Mouse (Mus musculus) stomach, embryonic 16.5 days (tissue): ENCODE measurements around the gene Strc. TPM values are rescaled to one million over a fixed set of nuclear protein-coding genes. Genes with fewer than 3 reads are reported as not detected.

Experiments
- ATAC-seq: fragments of 200-750 bp; cut with Nextera tagmentation; 2 replicates; pipeline ENCODE4 v1.8.0; 2017; ENCODE audit warnings: moderate number of reproducible peaks, moderate TSS enrichment; ENCODE audit not compliant: insufficient read depth, low FRiP score
- H3K27ac ChIP-seq: fragments of 300-500 bp; sonication (generic); 2 replicates; pipeline ENCODE4 v1.5.1; 2014; ENCODE audit warnings: low read length
- H3K27me3 ChIP-seq: fragments of 300-500 bp; sonication (generic); 2 replicates; pipeline ENCODE4 v1.6.1; 2014; ENCODE audit warnings: low read length, control low read depth, mixed read lengths; ENCODE audit not compliant: control insufficient read depth, insufficient read depth
- H3K36me3 ChIP-seq: fragments of 300-500 bp; sonication (generic); 2 replicates; pipeline ENCODE4 v1.6.1; 2014; ENCODE audit warnings: low read length; ENCODE audit not compliant: control insufficient read depth, insufficient read depth
- H3K4me1 ChIP-seq: fragments of 300-500 bp; sonication (generic); 2 replicates; pipeline ENCODE4 v1.6.1; 2014; ENCODE audit warnings: low read length, control low read depth, mixed read lengths; ENCODE audit not compliant: control insufficient read depth, insufficient read depth
- H3K4me2 ChIP-seq: fragments of 300-500 bp; sonication (generic); 2 replicates; pipeline ENCODE4 v1.6.1; 2014; ENCODE audit warnings: low read depth, low read length, mixed read lengths
- H3K4me3 ChIP-seq: fragments of 300-500 bp; sonication (generic); replicated peaks from 2 replicates; pipeline ENCODE4 v1.5.1; 2014; ENCODE audit warnings: mild to moderate bottlenecking, low read length
- H3K9ac ChIP-seq: fragments of 300-500 bp; sonication (generic); 2 replicates; pipeline ENCODE4 v1.6.1; 2014; ENCODE audit warnings: low read length
- H3K9me3 ChIP-seq: fragments of 300-500 bp; sonication (generic); replicated peaks from 2 replicates; pipeline ENCODE4 v1.6.1; 2016; ENCODE audit warnings: low read length, control low read depth; ENCODE audit not compliant: control insufficient read depth
- WGBS: fragments of 180-500 bp; shearing (Covaris S2); extraction: QIAGEN DNeasy Blood & Tissue Kit; methylation state at CpG from one replicate; pipeline ENCODE4 v1.1.7; 2014; 5-methylcytosine and 5-hydroxymethylcytosine counted together
- polyA plus RNA-seq: library from polyadenylated mRNA; unstranded; fragments of >200 nt; fragmentation: Nextera tagmentation; extraction: Ambion mirVana; gene quantifications from 2 replicates; pipeline ENCODE4 v1.2.1, GENCODE M21; 2015

The Strc gene
- polyA plus RNA-seq, 1 experiment from 2014 or later: not detected

GRCm38 (mm10) chr2:121363656-121364055 is 23.3 kb downstream of the Strc start:
- 79% methylated on average over 3 of the region's 3 CpGs for WGBS
- Histone ChIP-seq H3K4me3 (no peak overlapping the region), H3K27ac (no peak overlapping the region), H3K27me3 (no peaks in the 10 kb centered on the region), H3K4me2 (no peak overlapping the region), H3K36me3 (no peaks in the 10 kb centered on the region), H3K4me1 (no peaks in the 10 kb centered on the region), H3K9me3 (no peaks in the 10 kb centered on the region), H3K9ac (no peak overlapping the region)
- ATAC-seq: no peak

DNA sequence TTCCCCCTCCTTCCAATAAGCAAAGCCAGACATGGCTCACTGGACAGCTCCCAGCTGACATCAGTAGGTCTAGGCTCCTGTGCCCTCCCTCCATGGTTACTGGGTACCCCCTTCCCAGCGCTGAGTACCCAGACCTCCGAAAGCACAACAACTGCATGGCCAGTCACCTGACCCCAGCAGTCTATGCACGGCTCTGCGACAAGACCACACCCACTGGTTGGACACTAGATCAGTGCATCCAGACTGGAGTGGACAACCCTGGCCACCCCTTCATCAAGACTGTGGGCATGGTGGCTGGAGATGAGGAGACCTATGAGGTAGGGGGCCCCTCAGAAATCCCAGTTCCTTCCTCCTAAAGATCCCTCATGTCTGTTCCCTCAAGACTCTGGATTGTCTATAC is 27.5 kb downstream of the Strc start:
- Histone ChIP-seq H3K27me3 (no peaks in the 10 kb centered on the region), H3K27ac (no peak overlapping the region), H3K9ac (no peak overlapping the region), H3K9me3 (no peaks in the 10 kb centered on the region), H3K4me3 (no peak overlapping the region), H3K4me1 (no peaks in the 10 kb centered on the region), H3K36me3 (no peaks in the 10 kb centered on the region), H3K4me2 (peak overlapping the region; percentile 65; the same call in 1 of the 2 replicates)
- ATAC-seq: no peak
- WGBS: 37% methylated on average over 4 of the region's 4 CpGs

DNA sequence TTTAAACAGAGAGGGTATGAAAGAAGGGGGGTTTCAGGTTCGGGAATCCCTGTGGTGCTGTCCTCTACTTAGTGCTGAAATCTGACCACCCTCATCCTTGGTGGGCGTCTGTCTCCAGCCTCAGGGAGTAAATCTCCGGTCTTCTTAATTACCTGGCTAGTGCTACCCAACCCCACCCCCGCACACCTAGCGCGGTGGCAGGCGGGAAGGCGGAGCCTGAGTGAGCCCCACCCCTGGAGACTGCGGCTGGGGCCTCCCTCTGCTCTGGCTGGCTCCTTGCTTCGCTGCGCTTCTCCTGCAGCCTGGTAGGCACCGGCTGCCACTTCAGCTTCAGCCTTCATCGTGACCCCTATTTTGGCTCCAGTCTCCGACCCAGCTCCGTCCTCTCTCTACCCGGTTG is 28.6 kb downstream of the Strc start:
- Histone ChIP-seq H3K4me3 (peak overlapping the region; percentile 49), H3K9me3 (no peaks in the 10 kb centered on the region), H3K27me3 (no peaks in the 10 kb centered on the region), H3K27ac (peak overlapping the region; percentile 89), H3K36me3 (no peaks in the 10 kb centered on the region), H3K4me1 (no peaks in the 10 kb centered on the region), H3K9ac (peak overlapping the region; percentile 59), H3K4me2 (peak overlapping the region; percentile 65)
- under 1% methylated on average over 16 of the region's 16 CpGs for WGBS
- peak; percentile 65; the same call in 1 of the 2 replicates for ATAC-seq

GRCm38 (mm10) chr2:121357961-121358360 is 29.0 kb downstream of the Strc start:
- no peaks in the 10 kb centered on the region for H3K36me3 ChIP-seq
- no peaks in the 10 kb centered on the region for H3K9me3 ChIP-seq
- H3K4me1 ChIP-seq: no peaks in the 10 kb centered on the region
- H3K4me2 ChIP-seq: peak overlapping the region; percentile 65
- 0% methylated on average over 4 of the region's 4 CpGs for WGBS
- peak overlapping the region; percentile 59 for H3K9ac ChIP-seq
- H3K4me3 ChIP-seq: peak overlapping the region; percentile 49
- H3K27me3 ChIP-seq: no peaks in the 10 kb centered on the region
- no peak for ATAC-seq
- peak overlapping the region; percentile 89 for H3K27ac ChIP-seq

GRCm38 (mm10) chr2:121357494-121357893 is 29.5 kb downstream of the Strc start, which contains the start of gene Ckmt1:
TSS of gene Ckmt1 (plus strand) at chr2:121357714.
- Histone ChIP-seq H3K27ac (peak within 1 kb of the TSS; percentile 89), H3K4me1 (no peaks in the 10 kb centered on the region), H3K36me3 (no peaks in the 10 kb centered on the region), H3K9me3 (no peaks in the 10 kb centered on the region), H3K9ac (peak within 1 kb of the TSS; percentile 59), H3K4me3 (peak within 1 kb of the TSS; percentile 49), H3K27me3 (no peaks in the 10 kb centered on the region), H3K4me2 (peak within 1 kb of the TSS; percentile 65)
- ATAC-seq: peak; percentile 52
- 51% methylated on average over 5 of the region's 5 CpGs for WGBS

DNA sequence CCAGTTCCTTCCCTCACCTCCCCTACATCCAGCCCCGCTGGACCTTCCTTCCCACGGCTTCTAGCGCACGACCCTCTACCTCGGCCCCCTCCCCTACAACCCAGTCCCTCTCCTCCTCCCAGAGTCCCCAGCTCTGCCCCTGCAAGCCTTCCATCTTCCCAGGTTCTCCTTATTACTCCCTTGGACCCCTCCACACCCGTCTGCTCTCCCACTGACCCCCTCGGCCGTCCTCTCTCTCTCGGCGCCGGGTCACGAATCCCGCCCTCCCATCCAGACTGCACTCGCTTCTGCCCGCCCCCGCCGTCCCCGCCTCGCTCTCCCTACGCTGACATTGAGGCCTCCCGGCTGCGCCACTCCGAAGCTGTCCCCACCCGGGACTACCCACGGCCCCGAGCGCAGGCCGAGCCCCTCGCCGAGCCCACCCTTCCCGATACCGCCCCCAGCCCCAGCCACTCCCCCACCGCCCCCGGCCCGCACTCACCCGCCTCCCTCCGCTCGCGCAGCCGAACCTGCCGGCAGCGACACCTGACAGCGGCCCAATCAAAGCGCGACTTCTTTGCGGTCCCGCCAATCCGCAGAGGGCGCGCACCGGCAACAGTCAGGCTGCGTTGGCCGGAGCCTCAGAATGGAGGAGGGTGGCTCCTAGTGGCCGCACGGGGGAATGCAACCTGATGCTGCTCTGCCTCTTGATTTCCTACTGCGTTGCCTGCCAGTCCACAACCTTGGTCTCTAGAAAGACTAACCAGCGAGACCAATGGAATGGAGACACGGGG is 32.0 kb downstream of the Strc start, which contains the start of gene Ppip5k1:
Gene Ppip5k1 (minus strand): TSS at position 577 of the 773 bp plus-strand sequence.
- no peaks in the 10 kb centered on the region for H3K36me3 ChIP-seq
- no peaks in the 10 kb centered on the region for H3K9me3 ChIP-seq
- no peaks in the 10 kb centered on the region for H3K4me1 ChIP-seq
- H3K9ac ChIP-seq: peak within 1 kb of the TSS; percentile 82
- no peaks in the 10 kb centered on the region for H3K27me3 ChIP-seq
- H3K4me2 ChIP-seq: peak within 1 kb of the TSS; percentile 90
- WGBS: under 1% methylated on average over 58 of the region's 58 CpGs
- H3K4me3 ChIP-seq: peak within 1 kb of the TSS; percentile 73
- ATAC-seq: peak; percentile 93
- H3K27ac ChIP-seq: no peak within 1 kb of the TSS; the same call in 1 of the 2 replicates

DNA sequence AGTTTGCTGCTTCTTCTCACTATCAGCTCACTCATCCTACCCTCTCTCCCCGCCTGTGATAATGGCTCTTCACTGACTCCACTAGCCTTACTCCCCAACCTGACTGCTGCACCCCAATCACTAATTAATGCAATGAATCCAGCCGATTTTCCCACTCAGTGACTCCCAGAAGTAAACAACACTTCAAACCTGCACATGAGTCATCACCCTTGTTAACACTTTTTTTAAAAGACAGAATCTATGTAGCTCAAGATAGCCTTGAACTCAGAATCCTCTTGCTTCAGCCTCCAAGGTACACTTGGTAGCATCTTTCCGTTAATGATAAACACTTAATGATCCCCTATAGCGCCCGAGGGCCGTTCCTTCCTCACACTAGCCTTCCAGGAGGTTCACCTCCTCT is 32.6 kb downstream of the Strc start:
- no peaks in the 10 kb centered on the region for H3K36me3 ChIP-seq
- no peak overlapping the region for H3K27ac ChIP-seq
- no peak for ATAC-seq
- WGBS: 3% methylated on average over 6 of the region's 6 CpGs
- no peaks in the 10 kb centered on the region for H3K9me3 ChIP-seq
- H3K4me2 ChIP-seq: peak overlapping the region; percentile 90
- peak overlapping the region; percentile 73 for H3K4me3 ChIP-seq
- H3K9ac ChIP-seq: peak overlapping the region; percentile 82
- H3K4me1 ChIP-seq: no peaks in the 10 kb centered on the region
- H3K27me3 ChIP-seq: no peaks in the 10 kb centered on the region

- no peak overlapping the region for H3K4me2 ChIP-seq
Measured at GRCm38 (mm10) chr2:121353156-121353555, 33.8 kb downstream of the Strc start.

GRCm38 (mm10) chr2:121339057-121339456 is 47.9 kb downstream of the Strc start:
- no peaks in the 10 kb centered on the region for H3K27me3 ChIP-seq
- no peak overlapping the region for H3K9ac ChIP-seq
- no peak overlapping the region for H3K27ac ChIP-seq
- no peaks in the 10 kb centered on the region for H3K4me1 ChIP-seq
- no peak overlapping the region for H3K4me3 ChIP-seq
- H3K9me3 ChIP-seq: no peaks in the 10 kb centered on the region
- no peak overlapping the region for H3K4me2 ChIP-seq
- peaks cover 3% of the 10 kb centered on the region; the same call in 1 of the 2 replicates for H3K36me3 ChIP-seq
- no peak for ATAC-seq

More at GRCm38 (mm10) chr2:121353156-121353555, 33.8 kb downstream of the Strc start:
- no peaks in the 10 kb centered on the region for H3K27me3 ChIP-seq
- no peaks in the 10 kb centered on the region for H3K36me3 ChIP-seq
- WGBS: 62% methylated on average over 8 of the region's 8 CpGs
- H3K9ac ChIP-seq: no peak overlapping the region
- H3K4me3 ChIP-seq: no peak overlapping the region
- H3K27ac ChIP-seq: no peak overlapping the region
- no peaks in the 10 kb centered on the region for H3K4me1 ChIP-seq
- ATAC-seq: no peak
- no peaks in the 10 kb centered on the region for H3K9me3 ChIP-seq
